Comparison of ENCODE assay signal across 26 mouse cellular contexts in genomic region chr5:87574174-87574573, GRCm38 (mm10). TPM values are rescaled to one million over a fixed set of nuclear protein-coding genes. Genes with fewer than 3 reads are reported as not detected.
DNase-seq lines count a peak whose midpoint lies in the region; ATAC-seq and TF ChIP-seq lines count a peak whose summit lies in the region.
"Had no signal": no experiment of that assay in that cellular context is flagged by ENCODE, and none has a peak within 500 bp of the region (broad histone marks: within the 10 kb centered on the region; RNA-seq: fewer than 3 reads in every experiment).

No protein-coding gene starts in this region.

- no peaks in the 10 kb centered on the region for H3K36me3 ChIP-seq in kidney, embryonic 15.5 days
- H3K36me3 ChIP-seq in kidney, postnatal 0 days (ENCODE audit: insufficient read depth, low read length): no peaks in the 10 kb centered on the region
- no peaks in the 10 kb centered on the region for H3K36me3 ChIP-seq in limb, embryonic 12.5 days
- H3K36me3 ChIP-seq: embryonic facial prominence, embryonic 13.5 days; embryonic facial prominence, embryonic 15.5 days; forebrain, embryonic 10.5 days; forebrain, embryonic 12.5 days had no signal

- H3K27ac ChIP-seq in kidney, embryonic 15.5 days: no peak overlapping the region
- no peak overlapping the region for H3K27ac ChIP-seq in kidney, postnatal 0 days
- H3K27ac ChIP-seq in limb, embryonic 12.5 days: no peak overlapping the region
- H3K27ac ChIP-seq: embryonic facial prominence, embryonic 13.5 days; embryonic facial prominence, embryonic 15.5 days; forebrain, embryonic 10.5 days; forebrain, embryonic 12.5 days had no signal

- WGBS in kidney, embryonic 15.5 days: 21% methylated on average over 1 of the region's 1 CpGs
- WGBS in kidney, postnatal 0 days: 20% methylated on average over 1 of the region's 1 CpGs
- WGBS in limb, embryonic 12.5 days: 22% methylated on average over 1 of the region's 1 CpGs

- ATAC-seq in kidney, embryonic 15.5 days (replicated peaks; ENCODE audit: low FRiP score): peak; percentile 60; the same call in 1 of the 2 replicates
- ATAC-seq in kidney, postnatal 0 days (replicated peaks; ENCODE audit: low FRiP score, low read depth): no peak
- ATAC-seq in limb, embryonic 12.5 days (ENCODE audit: insufficient number of reproducible peaks, insufficient read depth, low FRiP score, low TSS enrichment, low read depth): peak; percentile 56; the same call in 1 of the 2 replicates
- ATAC-seq: forebrain, embryonic 14.5 days had no signal

- no peaks in the 10 kb centered on the region for H3K9me3 ChIP-seq in kidney, embryonic 15.5 days (replicated peaks)
- H3K9me3 ChIP-seq in kidney, postnatal 0 days (replicated peaks; ENCODE audit: low read length): no peaks in the 10 kb centered on the region
- no peaks in the 10 kb centered on the region for H3K9me3 ChIP-seq in limb, embryonic 12.5 days
- H3K9me3 ChIP-seq: embryonic facial prominence, embryonic 13.5 days; embryonic facial prominence, embryonic 15.5 days; forebrain, embryonic 10.5 days; forebrain, embryonic 12.5 days had no signal

- H3K4me1 ChIP-seq in kidney, embryonic 15.5 days: no peaks in the 10 kb centered on the region
- H3K4me1 ChIP-seq in kidney, postnatal 0 days (replicated peaks; ENCODE audit: insufficient read depth, low read length): no peaks in the 10 kb centered on the region
- H3K4me1 ChIP-seq in limb, embryonic 12.5 days (replicated peaks): peaks cover 5% of the 10 kb centered on the region
- H3K4me1 ChIP-seq: embryonic facial prominence, embryonic 15.5 days; forebrain, embryonic 10.5 days; forebrain, embryonic 12.5 days had no signal

- no peak overlapping the region for H3K4me3 ChIP-seq in kidney, embryonic 15.5 days (replicated peaks)
- H3K4me3 ChIP-seq in kidney, postnatal 0 days (replicated peaks; ENCODE audit: low read depth, low read length): no peak overlapping the region
- no peak overlapping the region for H3K4me3 ChIP-seq in limb, embryonic 12.5 days (replicated peaks)
- H3K4me3 ChIP-seq: embryonic facial prominence, embryonic 13.5 days; embryonic facial prominence, embryonic 15.5 days; erythroblast, embryonic 14.5 days; forebrain, embryonic 10.5 days; forebrain, embryonic 12.5 days had no signal

- DNase-seq in kidney, postnatal 25 days: no peak
- peak; percentile 52 for DNase-seq in kidney, postnatal 0 days (ENCODE audit: low spot score)
- no peak for DNase-seq in kidney, adult 9 months
- DNase-seq in forelimb bud, embryonic 11.5 days (ENCODE audit: low read depth, low spot score): peak; percentile 6
- DNase-seq in urinary bladder, postnatal 4 days (ENCODE audit: low spot score in 2 of 2): no peak
- DNase-seq in testis, postnatal 14 days (ENCODE audit: low spot score): no peak
- DNase-seq: adrenal gland, adult 2 months; adrenal gland, postnatal 10 days; adrenal gland, postnatal 25 days; cerebellum, adult 11 months; cerebellum, adult 18-20 months; cerebellum, adult 8-10 months; cerebellum, adult 9-11 months; cerebellum, postnatal 14 days; cerebellum, postnatal 36 days had no signal

- no peak for TF ChIP-seq CTCF in kidney, postnatal 0 days (IDR thresholded peaks at IDR 0.05; ENCODE audit: low read depth)

- no peak overlapping the region for H3K9ac ChIP-seq in kidney, embryonic 15.5 days
- H3K9ac ChIP-seq in kidney, postnatal 0 days (ENCODE audit: low read depth, low read length): no peak overlapping the region
- H3K9ac ChIP-seq in limb, embryonic 12.5 days (replicated peaks): no peak overlapping the region
- H3K9ac ChIP-seq: embryonic facial prominence, embryonic 13.5 days; embryonic facial prominence, embryonic 15.5 days; forebrain, embryonic 12.5 days had no signal

- no peak overlapping the region for H3K4me2 ChIP-seq in kidney, embryonic 15.5 days
- H3K4me2 ChIP-seq in kidney, postnatal 0 days (ENCODE audit: low read length): no peak overlapping the region
- no peak overlapping the region for H3K4me2 ChIP-seq in limb, embryonic 12.5 days
- H3K4me2 ChIP-seq: embryonic facial prominence, embryonic 15.5 days; forebrain, embryonic 12.5 days had no signal

- no peaks in the 10 kb centered on the region for H3K27me3 ChIP-seq in kidney, embryonic 15.5 days
- H3K27me3 ChIP-seq in kidney, postnatal 0 days (ENCODE audit: insufficient read depth, low read length): no peaks in the 10 kb centered on the region
- no peaks in the 10 kb centered on the region for H3K27me3 ChIP-seq in limb, embryonic 12.5 days
- H3K27me3 ChIP-seq: embryonic facial prominence, embryonic 13.5 days; embryonic facial prominence, embryonic 15.5 days; forebrain, embryonic 12.5 days had no signal

RNA-seq across cellular contexts. Expression of gene Sult1d1, which starts 5.3 kb away (rescaled TPM):
- polyA plus RNA-seq in kidney, embryonic 15.5 days (2015; fragmentation: Nextera tagmentation; extraction: Ambion mirVana): 54.9 and 59.1 TPM in 2 replicates
- polyA plus RNA-seq in kidney, postnatal 0 days (2015; fragmentation: Nextera tagmentation; extraction: Ambion mirVana): 192 and 215 TPM in 2 replicates
- not detected in 2 replicates for polyA plus RNA-seq in limb, embryonic 12.5 days (2016; fragmentation: Nextera tagmentation; extraction: Ambion mirVana)
- polyA plus RNA-seq: adrenal gland, adult 2 months; brain, embryonic 14.5 days; C2C12; embryonic facial prominence, embryonic 11.5 days; erythroblast, embryonic 14.5 days; forebrain, embryonic 10.5 days; forebrain, embryonic 14.5 days had no signal

RNA-seq across cellular contexts. Expression of gene Sult1e1, which starts 17.2 kb away (rescaled TPM):
- polyA plus RNA-seq in kidney, embryonic 15.5 days (2015; fragmentation: Nextera tagmentation; extraction: Ambion mirVana): 0.42 and 0.91 TPM in 2 replicates
- polyA plus RNA-seq in kidney, postnatal 0 days (2015; fragmentation: Nextera tagmentation; extraction: Ambion mirVana): 0.65 and 0.78 TPM in 2 replicates
- polyA plus RNA-seq in limb, embryonic 12.5 days (2016; fragmentation: Nextera tagmentation; extraction: Ambion mirVana): not detected in 2 replicates
- polyA plus RNA-seq: adrenal gland, adult 2 months; brain, embryonic 14.5 days; C2C12; erythroblast, embryonic 14.5 days; forebrain, embryonic 14.5 days had no signal

RNA-seq across cellular contexts. Expression of gene Sult1b1, which starts 36.2 kb away (rescaled TPM):
- 1.3 and 2.4 TPM in 2 replicates for polyA plus RNA-seq in kidney, embryonic 15.5 days (2015; fragmentation: Nextera tagmentation; extraction: Ambion mirVana)
- 6.8 and 8.0 TPM in 2 replicates for polyA plus RNA-seq in kidney, postnatal 0 days (2015; fragmentation: Nextera tagmentation; extraction: Ambion mirVana)
- polyA plus RNA-seq in limb, embryonic 12.5 days (2016; fragmentation: Nextera tagmentation; extraction: Ambion mirVana): not detected in 2 replicates
- polyA plus RNA-seq: adrenal gland, adult 2 months; brain, embryonic 14.5 days; C2C12; embryonic facial prominence, embryonic 11.5 days; embryonic facial prominence, embryonic 13.5 days; erythroblast, embryonic 14.5 days; forebrain, embryonic 10.5 days; forebrain, embryonic 12.5 days; forebrain, embryonic 14.5 days had no signal

Comparison
In these comparisons a context has a peak if more than half of its experiments do, and no peak if none do; other contexts are left out.
1. DNase-seq: peak in kidney, postnatal 0 days (single experiment) and forelimb bud, embryonic 11.5 days (single experiment); none in kidney, postnatal 25 days (0 of 2), kidney, adult 9 months (single experiment), urinary bladder, postnatal 4 days (0 of 2) and testis, postnatal 14 days (single experiment).
2. RNA of gene Sult1d1, which starts 5.3 kb away (polyA plus RNA-seq): 192 to 215 TPM in kidney, postnatal 0 days and 54.9 to 59.1 TPM in kidney, embryonic 15.5 days; not detected in limb, embryonic 12.5 days; every median in the first group is over 10 times any median in the second.